8 mouse cellular contexts compared by ENCODE assay signal in genomic region chr12:78919079-78919712, GRCm38 (mm10). TPM values are rescaled to one million over a fixed set of nuclear protein-coding genes. Genes with fewer than 3 reads are reported as not detected.
DNase-seq lines count a peak whose midpoint lies in the region; ATAC-seq and TF ChIP-seq lines count a peak whose summit lies in the region.

No protein-coding gene starts in this region.

- no peaks in the 10 kb centered on the region for H3K36me3 ChIP-seq in G1E (replicated peaks)
- no peaks in the 10 kb centered on the region for H3K36me3 ChIP-seq in forebrain, embryonic 13.5 days (ENCODE audit: poor library complexity, severe bottlenecking)
- H3K36me3 ChIP-seq in neural tube, embryonic 14.5 days (ENCODE audit: control insufficient read depth, insufficient read depth, low read length): no peaks in the 10 kb centered on the region
- no peaks in the 10 kb centered on the region for H3K36me3 ChIP-seq in thymus, adult 2 months (ENCODE audit: control insufficient read depth, insufficient read depth, low read length)

- no peak for TF ChIP-seq POLR2A in thymus, adult 2 months (IDR thresholded peaks at IDR 0.05; ENCODE audit: control insufficient read depth, extremely low read depth, insufficient read depth, low read length, poor library complexity)

- no peak for DNase-seq in G1E (ENCODE audit: low spot score)
- peak; percentile 66 for DNase-seq in heart, postnatal 4 days
- DNase-seq in layer of hippocampus, adult 2 months (ENCODE audit: low spot score in 2 of 2): peak; percentile 75
- peak; percentile 58 to 74 for DNase-seq in lung, adult 18-20 months
- peak; percentile 67 for DNase-seq in thymus, adult 2 months

- 34% methylated on average over 16 of the region's 16 CpGs for WGBS in forebrain, embryonic 13.5 days
- 29% methylated on average over 16 of the region's 16 CpGs for WGBS in neural tube, embryonic 14.5 days
- 24% methylated on average over 16 of the region's 16 CpGs for WGBS in thymus, adult 2 months

- H3K4me2 ChIP-seq in forebrain, embryonic 13.5 days: peak overlapping the region; percentile 4; the same call in 1 of the 2 replicates
- 0 out of 2 replicates have a peak overlapping the region, but pooled peaks have one; percentile 23 for H3K4me2 ChIP-seq in neural tube, embryonic 14.5 days (ENCODE audit: low read depth, low read length)

- no peak overlapping the region for H3K27ac ChIP-seq in forebrain, embryonic 13.5 days
- H3K27ac ChIP-seq in layer of hippocampus, adult 2 months: no peak overlapping the region
- no peak overlapping the region for H3K27ac ChIP-seq in neural tube, embryonic 14.5 days (ENCODE audit: low read depth, low read length)
- no peak overlapping the region for H3K27ac ChIP-seq in thymus, adult 2 months (ENCODE audit: control insufficient read depth, insufficient read depth, low read length)

- peak; percentile 73 for TF ChIP-seq CTCF in G1E (IDR thresholded peaks at IDR 0.05; ENCODE audit: low read depth, low read length)
- TF ChIP-seq CTCF in layer of hippocampus, adult 2 months (conservative IDR thresholded peaks at IDR 0.05): peak; percentile 95
- TF ChIP-seq CTCF in thymus, adult 2 months (IDR thresholded peaks at IDR 0.05; ENCODE audit: borderline replicate concordance, control insufficient read depth, extremely low read depth, insufficient read depth, low read length, poor library complexity): no peak

- H3K9me3 ChIP-seq in G1E (replicated peaks): no peaks in the 10 kb centered on the region; the same call in 1 of the 2 replicates
- H3K9me3 ChIP-seq in forebrain, embryonic 13.5 days (replicated peaks): no peaks in the 10 kb centered on the region
- H3K9me3 ChIP-seq in neural tube, embryonic 14.5 days (ENCODE audit: control insufficient read depth, low read length): no peaks in the 10 kb centered on the region

- H3K4me3 ChIP-seq in G1E (ENCODE audit: low read depth, low read length): no peak overlapping the region
- no peak overlapping the region for H3K4me3 ChIP-seq in forebrain, embryonic 13.5 days
- no peak overlapping the region for H3K4me3 ChIP-seq in layer of hippocampus, adult 2 months
- H3K4me3 ChIP-seq in neural tube, embryonic 14.5 days (ENCODE audit: low read depth, low read length): no peak overlapping the region
- H3K4me3 ChIP-seq in thymus, adult 2 months (ENCODE audit: control insufficient read depth, insufficient read depth, low read length): no peak overlapping the region

- no peaks in the 10 kb centered on the region for H3K27me3 ChIP-seq in G1E (ENCODE audit: insufficient read depth, low read length)
- H3K27me3 ChIP-seq in forebrain, embryonic 13.5 days: peaks cover 5% of the 10 kb centered on the region; the same call in 1 of the 2 replicates
- no peaks in the 10 kb centered on the region for H3K27me3 ChIP-seq in neural tube, embryonic 14.5 days (ENCODE audit: control insufficient read depth, insufficient read depth, low read length)
- H3K27me3 ChIP-seq in thymus, adult 2 months (ENCODE audit: control insufficient read depth, insufficient read depth, low read length): no peaks in the 10 kb centered on the region

- ATAC-seq in G1E (ENCODE audit: extremely low read depth, insufficient number of reproducible peaks, low FRiP score, poor library complexity, severe bottlenecking): peak; percentile 24; the same call in 1 of the 2 replicates
- peak; percentile 87 for ATAC-seq in cerebellum, adult (ENCODE audit: insufficient number of reproducible peaks, low FRiP score, low TSS enrichment)
- ATAC-seq in forebrain, embryonic 13.5 days: peak; percentile 86
- peak; percentile 81 for ATAC-seq in neural tube, embryonic 14.5 days (ENCODE audit: low read depth)

- no peak overlapping the region for H3K9ac ChIP-seq in forebrain, embryonic 13.5 days
- H3K9ac ChIP-seq in neural tube, embryonic 14.5 days (replicated peaks; ENCODE audit: low read depth, low read length): no peak overlapping the region

- peaks cover 28% of the 10 kb centered on the region for H3K4me1 ChIP-seq in G1E (ENCODE audit: insufficient read depth, low read depth, low read length)
- peaks cover 5% of the 10 kb centered on the region; the same call in 1 of the 2 replicates for H3K4me1 ChIP-seq in forebrain, embryonic 13.5 days
- H3K4me1 ChIP-seq in neural tube, embryonic 14.5 days (ENCODE audit: control insufficient read depth, insufficient read depth, low read length): 0 out of 2 replicates have a peak, but pooled peaks cover 2% of the 10 kb centered on the region
- no peaks in the 10 kb centered on the region for H3K4me1 ChIP-seq in thymus, adult 2 months (replicated peaks; ENCODE audit: control insufficient read depth, insufficient read depth, low read length)

RNA-seq across cellular contexts. Expression of gene Plek2, which starts 12.4 kb away (rescaled TPM):
- total RNA-seq in G1E (2014; fragmentation: Nextera tagmentation) (not detected in 2 replicates), G1E (2017) (not detected in 2 replicates)
- not detected in 2 replicates for polyA plus RNA-seq in G1E (2012)
- polyA plus RNA-seq in forebrain, embryonic 13.5 days (2015; fragmentation: Nextera tagmentation; extraction: Ambion mirVana): 0.97 and 0.98 TPM in 2 replicates
- total RNA-seq in heart, postnatal 4 days (2021): under 1 TPM; 0.45 to 0.54 TPM
- under 1 TPM in 1 of 2 experiments, not detected in 1; 0.23 TPM for total RNA-seq in layer of hippocampus, adult 2 months (2021)
- 0.94 and 2.4 TPM in 2 replicates for polyA plus RNA-seq in neural tube, embryonic 14.5 days (2014; fragmentation: Nextera tagmentation; extraction: Ambion mirVana)
- 1.4 and 1.9 TPM in 2 replicates for polyA plus RNA-seq in thymus, adult 2 months (2012; rRNA removed)

RNA-seq across cellular contexts. Expression of gene Eif2s1, which starts 57.6 kb away (rescaled TPM):
- total RNA-seq in G1E (2014; fragmentation: Nextera tagmentation) (332 and 357 TPM in 2 replicates), G1E (2017) (191 and 198 TPM in 2 replicates)
- 43.4 and 52.3 TPM in 2 replicates for polyA plus RNA-seq in G1E (2012)
- polyA plus RNA-seq in forebrain, embryonic 13.5 days (2015; fragmentation: Nextera tagmentation; extraction: Ambion mirVana): 188 and 203 TPM in 2 replicates
- 10 to 100 TPM; 81.4 to 84.9 TPM for total RNA-seq in heart, postnatal 4 days (2021)
- 10 to 100 TPM; 47.7 to 50.2 TPM for total RNA-seq in layer of hippocampus, adult 2 months (2021)
- polyA plus RNA-seq in neural tube, embryonic 14.5 days (2014; fragmentation: Nextera tagmentation; extraction: Ambion mirVana): 135 and 146 TPM in 2 replicates
- 15.9 and 20.8 TPM in 2 replicates for polyA plus RNA-seq in thymus, adult 2 months (2012; rRNA removed)

RNA-seq across cellular contexts. Expression of gene Atp6v1d, which starts 57.8 kb away (rescaled TPM):
- total RNA-seq in G1E (2014; fragmentation: Nextera tagmentation): 114 and 119 TPM in 2 replicates
- total RNA-seq in G1E (2017): 140 and 149 TPM in 2 replicates
- polyA plus RNA-seq in G1E (2012): 7.1 and 10.0 TPM in 2 replicates
- 107 and 111 TPM in 2 replicates for polyA plus RNA-seq in forebrain, embryonic 13.5 days (2015; fragmentation: Nextera tagmentation; extraction: Ambion mirVana)
- 10 to 100 TPM; 89.0 to 90.6 TPM for total RNA-seq in heart, postnatal 4 days (2021)
- total RNA-seq in layer of hippocampus, adult 2 months (2021): 100 to 1,000 TPM; 254 to 256 TPM
- polyA plus RNA-seq in neural tube, embryonic 14.5 days (2014; fragmentation: Nextera tagmentation; extraction: Ambion mirVana): 155 and 161 TPM in 2 replicates
- 19.0 and 28.1 TPM in 2 replicates for polyA plus RNA-seq in thymus, adult 2 months (2012; rRNA removed)

Comparison
In these comparisons a context has a peak if more than half of its experiments do, and no peak if none do; other contexts are left out.
1. ATAC-seq: peak in every context shown above with its lines; median percentile 87 in cerebellum, adult; 86 in forebrain, embryonic 13.5 days; 81 in neural tube, embryonic 14.5 days; 24 in G1E.